Comparison of ENCODE assay signal across 8 mouse cellular contexts in genomic region chr16:21289528-21289927, GRCm38 (mm10).
DNase-seq lines count a peak whose midpoint lies in the region; ATAC-seq and TF ChIP-seq lines count a peak whose summit lies in the region.

No protein-coding gene starts in this region.

- WGBS in embryonic facial prominence, embryonic 14.5 days: 50% methylated on average over 7 of the region's 7 CpGs
- WGBS in hindbrain, embryonic 11.5 days: 90% methylated on average over 7 of the region's 7 CpGs
- 62% methylated on average over 7 of the region's 7 CpGs for WGBS in intestine, postnatal 0 days

- H3K36me3 ChIP-seq in embryonic facial prominence, embryonic 14.5 days (ENCODE audit: control insufficient read depth, insufficient read depth, low read length): no peaks in the 10 kb centered on the region
- no peaks in the 10 kb centered on the region for H3K36me3 ChIP-seq in hindbrain, embryonic 11.5 days (ENCODE audit: control insufficient read depth, insufficient read depth, low read length)
- no peaks in the 10 kb centered on the region for H3K36me3 ChIP-seq in intestine, postnatal 0 days (ENCODE audit: control insufficient read depth, insufficient read depth)

- no peak overlapping the region for H3K4me3 ChIP-seq in embryonic facial prominence, embryonic 14.5 days (ENCODE audit: low read depth, low read length)
- H3K4me3 ChIP-seq in hindbrain, embryonic 11.5 days (ENCODE audit: low read depth, low read length): no peak overlapping the region
- H3K4me3 ChIP-seq in intestine, postnatal 0 days (ENCODE audit: low read depth, low read length): no peak overlapping the region

- H3K9ac ChIP-seq in embryonic facial prominence, embryonic 14.5 days (ENCODE audit: low read depth, low read length): no peak overlapping the region
- H3K9ac ChIP-seq in hindbrain, embryonic 11.5 days (ENCODE audit: low read depth, low read length): no peak overlapping the region
- H3K9ac ChIP-seq in intestine, postnatal 0 days (ENCODE audit: low read depth, low read length): no peak overlapping the region

- H3K27ac ChIP-seq in embryonic facial prominence, embryonic 14.5 days (replicated peaks; ENCODE audit: low read depth, low read length): no peak overlapping the region
- no peak overlapping the region for H3K27ac ChIP-seq in hindbrain, embryonic 11.5 days (ENCODE audit: low read depth, low read length)
- no peak overlapping the region for H3K27ac ChIP-seq in intestine, postnatal 0 days (ENCODE audit: low read depth, low read length)

- 0 out of 2 replicates have a peak, but pooled peaks cover 8% of the 10 kb centered on the region for H3K9me3 ChIP-seq in embryonic facial prominence, embryonic 14.5 days (ENCODE audit: control insufficient read depth, low read length)
- H3K9me3 ChIP-seq in hindbrain, embryonic 11.5 days (ENCODE audit: control insufficient read depth, low read length): no peaks in the 10 kb centered on the region
- H3K9me3 ChIP-seq in intestine, postnatal 0 days (ENCODE audit: control insufficient read depth): no peaks in the 10 kb centered on the region

- ATAC-seq in embryonic facial prominence, embryonic 14.5 days (ENCODE audit: low read depth): peak; percentile 41; the same call in 1 of the 2 replicates
- ATAC-seq in hindbrain, embryonic 11.5 days (ENCODE audit: low FRiP score): no peak
- ATAC-seq in intestine, postnatal 0 days: no peak

- DNase-seq in kidney, adult 9 months: peak; percentile 20
- no peak for DNase-seq in kidney, adult 8-10 months
- peak; percentile 80 for DNase-seq in embryonic facial prominence, embryonic 14.5 days (ENCODE audit: low spot score)
- peak; percentile 91 for DNase-seq in layer of hippocampus, adult 9-11 months
- DNase-seq in lung, postnatal 4 days: peak; percentile 70 to 91
- DNase-seq in hindbrain, embryonic 11.5 days (ENCODE audit: low spot score): no peak
- no peak for DNase-seq in spleen, adult 12 weeks (ENCODE audit: low spot score)

- no peaks in the 10 kb centered on the region for H3K27me3 ChIP-seq in embryonic facial prominence, embryonic 14.5 days (replicated peaks; ENCODE audit: control insufficient read depth, insufficient read depth, low read length)
- H3K27me3 ChIP-seq in hindbrain, embryonic 11.5 days (ENCODE audit: control insufficient read depth, insufficient read depth, low read length): no peaks in the 10 kb centered on the region
- no peaks in the 10 kb centered on the region for H3K27me3 ChIP-seq in intestine, postnatal 0 days (replicated peaks; ENCODE audit: control insufficient read depth, insufficient read depth, low read length)

- peaks cover 51% of the 10 kb centered on the region for H3K4me1 ChIP-seq in embryonic facial prominence, embryonic 14.5 days (ENCODE audit: control insufficient read depth, insufficient read depth, low read length)
- H3K4me1 ChIP-seq in hindbrain, embryonic 11.5 days (replicated peaks; ENCODE audit: control insufficient read depth, insufficient read depth, low read length): no peaks in the 10 kb centered on the region
- no peaks in the 10 kb centered on the region for H3K4me1 ChIP-seq in intestine, postnatal 0 days (replicated peaks; ENCODE audit: control insufficient read depth, insufficient read depth, low read length)

- no peak overlapping the region for H3K4me2 ChIP-seq in embryonic facial prominence, embryonic 14.5 days (ENCODE audit: low read depth, low read length)
- no peak overlapping the region for H3K4me2 ChIP-seq in hindbrain, embryonic 11.5 days (replicated peaks; ENCODE audit: low read depth, low read length)
- H3K4me2 ChIP-seq in intestine, postnatal 0 days (replicated peaks; ENCODE audit: low read depth): no peak overlapping the region

- no peak for TF ChIP-seq CTCF in intestine, postnatal 0 days (IDR thresholded peaks at IDR 0.05; ENCODE audit: low read depth)

Comparison
In these comparisons a context has a peak if more than half of its experiments do, and no peak if none do; other contexts are left out.
1. DNase-seq: peak in kidney, adult 9 months (single experiment), embryonic facial prominence, embryonic 14.5 days (single experiment), layer of hippocampus, adult 9-11 months (single experiment) and lung, postnatal 4 days (2 of 2); none in kidney, adult 8-10 months (0 of 2), hindbrain, embryonic 11.5 days (single experiment) and spleen, adult 12 weeks (single experiment).